Mouse (Mus musculus): Measurements from ENCODE around the gene Xkr8. TPM values are rescaled to one million over a fixed set of nuclear protein-coding genes. Genes with fewer than 3 reads are reported as not detected.

Gene Xkr8
- polyA plus RNA-seq (2017; shearing (Covaris generic)), result 1 to 10 TPM; 3.8 to 9.3 TPM

GRCm38 (mm10) chr4:132732148-132732684 is at the start of gene Xkr8:
Gene Xkr8 (minus strand): TSS chr4:132732546.

GRCm38 (mm10) chr4:132767914-132768876 is 35.8 kb upstream of the Xkr8 start, which contains the start of gene Rpa2:
Gene Rpa2 (plus strand): TSS chr4:132768332.

GRCm38 (mm10) chr4:132756974-132757373 is 24.6 kb upstream of the Xkr8 start, which contains the start of gene Smpdl3b:
Gene Smpdl3b (minus strand): TSS chr4:132757252.

Other genes with a start within 250 kb of the Xkr8 start
- gene Sesn2, start 222.0 kb downstream of the Xkr8 start, polyA plus RNA-seq (2017; shearing (Covaris generic)), result 10 to 100 TPM in 1 of 2 experiments, 1 to 10 TPM in 1; 9.6 to 12.1 TPM
- gene Atpif1, start 198.9 kb downstream of the Xkr8 start, polyA plus RNA-seq (2017; shearing (Covaris generic)), result 100 to 1,000 TPM in 1 of 2 experiments, 10 to 100 TPM in 1; 99.0 to 203 TPM
- gene Dnajc8, start 197.0 kb downstream of the Xkr8 start, polyA plus RNA-seq (2017; shearing (Covaris generic)), result 100 to 1,000 TPM; 216 to 225 TPM
- 1 to 10 TPM in 1 of 2 experiments, under 1 TPM in 1; 0.53 to 1.1 TPM for gene Ptafr, start 168.5 kb downstream of the Xkr8 start, polyA plus RNA-seq (2017; shearing (Covaris generic))
- gene Eya3, start 93.6 kb downstream of the Xkr8 start, polyA plus RNA-seq (2017; shearing (Covaris generic)), result 10 to 100 TPM; 13.8 to 36.6 TPM
- 1 to 10 TPM; 2.6 to 3.7 TPM for gene Smpdl3b, start 24.7 kb upstream of the Xkr8 start, polyA plus RNA-seq (2017; shearing (Covaris generic))
- 10 to 100 TPM; 48.6 to 63.9 TPM for gene Rpa2, start 35.8 kb upstream of the Xkr8 start, polyA plus RNA-seq (2017; shearing (Covaris generic))
- 1 to 10 TPM in 1 of 2 experiments, under 1 TPM in 1; 0.68 to 2.0 TPM for gene Themis2, start 63.8 kb upstream of the Xkr8 start, polyA plus RNA-seq (2017; shearing (Covaris generic))
- 10 to 100 TPM; 51.0 to 57.2 TPM for gene Ppp1r8, start 110.6 kb upstream of the Xkr8 start, polyA plus RNA-seq (2017; shearing (Covaris generic))
- 10 to 100 TPM; 29.7 to 40.0 TPM for gene Stx12, start 152.0 kb upstream of the Xkr8 start, polyA plus RNA-seq (2017; shearing (Covaris generic))
- gene Fam76a, start 190.0 kb upstream of the Xkr8 start, polyA plus RNA-seq (2017; shearing (Covaris generic)), result 10 to 100 TPM; 31.7 to 33.6 TPM
- 1 to 10 TPM; 2.8 to 4.3 TPM for gene Fgr, start 241.5 kb upstream of the Xkr8 start, polyA plus RNA-seq (2017; shearing (Covaris generic))

All from inflammation-experienced regulatory T-cells (primary cell).